Mouse (Mus musculus) megakaryocyte, embryonic 14.5 days (primary cell): Measurements from ENCODE around the gene Fosb. TPM values are rescaled to one million over a fixed set of nuclear protein-coding genes. Genes with fewer than 3 reads are reported as not detected.
A peak's percentile ranks its signal among the peaks of the same experiment; 100 is the strongest.

ENCODE experiments used
- H3K27me3 ChIP-seq: replicated peaks from 2 replicates; pipeline ENCODE3; 2012; ENCODE audit warnings: inconsistent platforms
- H3K36me3 ChIP-seq: replicated peaks from 2 replicates; pipeline ENCODE3; 2012; ENCODE audit warnings: low read length, inconsistent platforms, mixed read lengths
- H3K4me1 ChIP-seq: 2 replicates; pipeline ENCODE4 v1.6.1; 2012; ENCODE audit warnings: inconsistent platforms
- H3K4me3 ChIP-seq: replicated peaks from 2 replicates; pipeline ENCODE3; 2012; ENCODE audit warnings: moderate library complexity, mild to moderate bottlenecking, inconsistent platforms
- H3K9me3 ChIP-seq: 2 replicates; pipeline ENCODE4 v1.6.1; 2012; ENCODE audit warnings: inconsistent platforms
- FLI1 ChIP-seq: IDR thresholded peaks from 2 replicates; pipeline ENCODE4 v1.6.1; 2012; ENCODE audit warnings: low read length, inconsistent platforms, mixed read lengths
- GATA1 ChIP-seq: IDR thresholded peaks from 3 replicates; pipeline ENCODE4 v1.6.1; 2012; ENCODE audit warnings: mixed read lengths, low read length, inconsistent platforms, borderline replicate concordance
- polyA plus RNA-seq: library from polyadenylated mRNA; stranded (reverse); fragments of >175 nt; gene quantifications from 2 replicates; pipeline ENCODE4 v1.2.3, GENCODE M21; 2012; ENCODE audit warnings: low replicate concordance; ENCODE audit not compliant: insufficient read depth

The Fosb gene
- polyA plus RNA-seq = 12.9 and 33.1 TPM in 2 replicates

DNA sequence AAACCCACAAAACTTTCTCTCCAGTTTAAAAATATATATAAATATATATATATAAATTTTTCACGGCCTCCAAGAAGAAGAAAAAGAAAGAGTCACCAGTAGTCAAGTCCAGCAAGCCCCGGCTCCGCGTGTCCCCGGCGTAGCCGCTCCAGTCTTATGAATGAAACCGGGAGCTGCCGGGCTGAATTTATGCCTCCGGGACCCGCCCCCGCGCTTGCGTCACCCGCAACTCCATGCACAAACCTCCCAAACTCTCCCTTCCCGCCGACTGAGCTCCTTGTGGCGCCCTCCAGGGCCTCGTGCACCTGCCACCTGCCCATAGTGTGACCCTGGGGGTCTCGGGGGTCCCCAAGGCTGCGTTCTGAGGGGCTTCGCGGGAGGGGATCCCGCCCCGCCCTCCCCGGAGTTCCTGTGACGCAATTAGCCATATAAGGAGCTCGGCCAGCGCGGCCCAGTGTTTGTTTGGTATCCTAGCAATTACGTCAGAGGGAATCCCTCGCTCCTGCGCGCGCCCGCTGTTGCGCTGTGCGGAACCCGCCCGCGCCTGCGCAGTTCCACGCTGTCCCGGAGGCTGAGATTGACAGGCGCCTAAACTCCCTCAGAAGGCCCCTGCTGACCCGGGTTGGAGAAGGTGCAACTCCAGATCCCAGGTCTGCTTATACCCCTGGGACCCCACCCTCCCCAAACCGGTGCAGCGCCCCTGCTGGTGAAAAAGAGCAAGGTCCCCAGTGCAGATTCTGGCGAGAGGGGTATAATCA is at the start of gene Fosb:
Fosb (minus strand) TSS at position 168 of the 758 bp plus-strand sequence.
- Histone ChIP-seq H3K36me3 (no peaks in the 10 kb centered on the region), H3K27me3 (peaks cover 47% of the 10 kb centered on the region), H3K4me1 (peaks cover 63% of the 10 kb centered on the region), H3K9me3 (peaks cover 6% of the 10 kb centered on the region), H3K4me3 (peak within 1 kb of the TSS; percentile 91)
- TF ChIP-seq FLI1 = no peak
- no peak for TF ChIP-seq GATA1

GRCm38 (mm10) chr7:19359299-19359891 is 49.5 kb upstream of the Fosb start, which contains the start of the genes Cd3eap and Ppp1r13l:
Gene Cd3eap (minus strand): TSS chr7:19359483.
Gene Ppp1r13l (plus strand): TSS chr7:19359749.
- peaks cover 2% of the 10 kb centered on the region for H3K27me3 ChIP-seq
- no peaks in the 10 kb centered on the region for H3K9me3 ChIP-seq
- H3K4me1 ChIP-seq = peaks cover 65% of the 10 kb centered on the region
- H3K4me3 ChIP-seq = peak within 1 kb of the TSS; percentile 93
- TF ChIP-seq FLI1 (no peak), GATA1 (no peak)
- peaks cover 34% of the 10 kb centered on the region for H3K36me3 ChIP-seq

- Histone ChIP-seq H3K36me3 (peaks cover 39% of the 10 kb centered on the region), H3K4me1 (peaks cover 58% of the 10 kb centered on the region), H3K27me3 (peaks cover 2% of the 10 kb centered on the region), H3K4me3 (peak overlapping the region; percentile 93), H3K9me3 (no peaks in the 10 kb centered on the region)
- TF ChIP-seq GATA1 (no peak), FLI1 (no peak)
Measured at GRCm38 (mm10) chr7:19358634-19359033, 48.8 kb upstream of the Fosb start.

DNA sequence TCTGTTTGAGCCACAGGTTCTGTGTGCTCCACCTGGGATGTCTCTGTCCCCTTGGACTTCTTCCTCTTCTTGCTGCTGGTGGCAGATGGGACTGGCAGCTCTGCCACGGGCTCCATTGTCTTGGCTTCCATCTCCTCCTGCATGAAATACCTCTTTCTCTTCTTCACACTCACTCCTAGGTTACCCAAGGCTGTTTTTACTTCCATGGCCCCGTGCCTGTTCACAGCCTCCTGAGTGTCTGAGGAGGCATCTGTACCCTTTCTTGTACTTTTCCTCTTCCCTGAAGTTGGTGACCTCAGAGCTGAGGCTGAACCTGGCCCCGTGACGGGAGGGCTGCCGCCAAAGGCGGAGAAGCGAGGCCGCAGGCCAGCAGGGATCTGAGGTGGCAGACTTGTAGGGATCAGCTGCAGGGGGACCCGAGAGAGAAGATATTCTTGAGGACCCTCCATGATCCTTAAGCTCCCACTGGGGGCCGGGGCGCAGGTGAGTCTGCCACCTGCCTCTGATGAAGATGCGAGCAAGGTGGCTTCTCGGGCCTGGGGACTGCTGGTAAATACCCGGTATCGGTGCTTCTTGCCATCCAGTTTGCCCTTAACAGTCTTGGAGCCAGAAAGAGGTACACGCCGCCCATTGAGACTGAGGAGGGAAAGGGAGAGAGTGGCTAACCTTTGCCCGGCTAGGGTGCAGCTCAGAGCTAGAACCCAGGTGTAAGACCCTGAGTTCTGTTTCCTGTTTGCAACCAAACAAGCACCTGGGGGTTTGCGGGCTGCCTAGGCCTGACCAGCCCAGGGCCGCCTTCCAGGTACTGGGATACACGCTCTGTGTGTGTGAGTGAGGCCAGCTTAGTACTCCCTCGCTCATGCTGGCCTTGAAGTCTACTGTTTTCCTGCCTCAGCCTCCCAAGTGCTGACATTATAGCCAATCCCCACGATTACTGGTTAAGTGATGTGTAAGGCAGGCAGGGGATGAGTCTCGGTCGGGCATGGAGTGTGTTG is 47.8 kb upstream of the Fosb start:
- Histone ChIP-seq H3K36me3 (peaks cover 48% of the 10 kb centered on the region), H3K9me3 (no peaks in the 10 kb centered on the region), H3K27me3 (peaks cover under 1% of the 10 kb centered on the region), H3K4me1 (peaks cover 51% of the 10 kb centered on the region), H3K4me3 (peak overlapping the region; percentile 93)
- TF ChIP-seq GATA1 = no peak
- no peak for TF ChIP-seq FLI1

DNA sequence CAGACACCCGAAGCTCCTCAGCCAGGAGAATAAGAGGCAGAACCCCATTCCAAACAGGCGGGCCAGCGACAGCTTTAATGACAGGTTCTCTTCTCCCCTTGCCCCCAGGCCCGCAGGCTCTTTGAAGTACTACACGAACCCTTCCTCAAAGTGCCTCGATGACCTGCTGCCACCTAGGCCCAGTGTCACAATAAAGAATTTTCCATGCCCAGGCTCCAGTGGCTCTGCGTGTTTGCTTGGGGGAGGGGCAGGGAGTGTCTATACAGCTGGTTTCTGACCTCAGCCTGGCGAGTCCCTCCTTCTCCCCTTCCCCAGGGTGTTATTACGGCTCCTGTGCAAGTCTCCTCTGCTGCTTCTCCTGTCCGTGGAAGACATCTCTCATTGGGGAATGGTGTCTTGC is 46.5 kb upstream of the Fosb start:
- H3K4me1 ChIP-seq = peaks cover 37% of the 10 kb centered on the region
- H3K36me3 ChIP-seq = peaks cover 61% of the 10 kb centered on the region
- no peak for TF ChIP-seq FLI1
- TF ChIP-seq GATA1 = no peak
- no peak overlapping the region for H3K4me3 ChIP-seq
- H3K9me3 ChIP-seq = no peaks in the 10 kb centered on the region
- no peaks in the 10 kb centered on the region for H3K27me3 ChIP-seq

DNA sequence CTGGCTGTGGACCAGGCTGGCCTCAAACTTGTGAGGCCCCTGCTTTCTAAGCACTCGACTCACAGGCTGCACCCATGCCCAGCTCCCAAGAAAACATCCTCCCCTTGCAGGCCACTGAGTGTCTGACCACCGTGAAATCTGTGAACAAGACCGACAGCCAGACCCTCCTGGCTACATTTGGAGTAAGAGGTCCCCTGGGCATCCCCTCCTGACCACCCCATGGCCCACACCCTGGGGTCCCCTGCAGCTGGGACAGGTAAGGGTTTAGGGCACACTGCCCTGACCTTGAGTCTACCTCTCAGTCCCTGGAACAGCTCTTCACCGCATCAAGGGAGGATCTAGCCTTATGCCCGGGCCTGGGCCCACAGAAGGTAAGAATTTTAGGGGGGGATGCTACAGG is 45.1 kb upstream of the Fosb start:
- TF ChIP-seq GATA1 (no peak), FLI1 (no peak)
- no peaks in the 10 kb centered on the region for H3K27me3 ChIP-seq
- H3K36me3 ChIP-seq = peaks cover 70% of the 10 kb centered on the region
- no peak overlapping the region for H3K4me3 ChIP-seq
- H3K9me3 ChIP-seq = no peaks in the 10 kb centered on the region
- peaks cover 24% of the 10 kb centered on the region for H3K4me1 ChIP-seq

- no peak for TF ChIP-seq GATA1
- no peak for TF ChIP-seq FLI1
- no peaks in the 10 kb centered on the region for H3K27me3 ChIP-seq
- peaks cover 65% of the 10 kb centered on the region for H3K36me3 ChIP-seq
- H3K4me1 ChIP-seq = peaks cover 10% of the 10 kb centered on the region
- no peak overlapping the region for H3K4me3 ChIP-seq
- H3K9me3 ChIP-seq = no peaks in the 10 kb centered on the region
Measured at GRCm38 (mm10) chr7:19350221-19350620, 40.4 kb upstream of the Fosb start.

DNA sequence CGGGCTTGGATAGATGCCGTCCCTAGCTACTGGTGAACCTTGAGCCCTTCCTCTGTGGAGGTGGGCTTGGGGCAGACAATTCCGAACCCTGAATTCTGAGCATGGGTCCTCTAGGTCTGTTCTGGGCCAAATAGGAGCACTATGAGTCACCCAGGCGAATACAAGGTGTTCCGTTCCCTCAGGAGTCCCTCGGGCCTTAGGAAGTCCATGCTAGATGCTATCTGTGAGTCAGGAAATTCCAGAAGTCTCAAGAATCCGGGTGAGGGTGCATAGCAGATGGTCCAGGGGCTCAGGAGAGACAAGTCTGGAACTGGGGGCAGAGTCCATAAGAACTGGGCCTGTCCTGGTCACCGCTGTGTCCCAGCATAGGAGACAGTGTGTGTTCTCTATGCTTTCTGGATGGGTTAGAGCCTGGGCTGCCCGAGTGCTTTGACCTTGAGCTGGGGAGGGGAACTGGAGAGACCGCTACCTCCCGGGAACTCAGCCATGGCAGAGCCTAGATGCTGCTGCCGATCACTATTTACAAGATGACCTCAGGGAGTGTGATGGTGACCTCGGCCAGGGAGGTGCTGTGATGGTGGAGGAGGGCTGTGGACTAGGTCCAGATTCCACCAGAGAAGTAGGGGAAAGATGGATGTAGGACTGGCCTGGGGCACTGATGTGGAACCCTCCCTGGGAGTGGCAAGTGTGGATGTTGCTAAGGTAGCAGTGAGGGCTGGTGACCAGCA is 39.5 kb upstream of the Fosb start:
- TF ChIP-seq GATA1 = no peak
- no peak for TF ChIP-seq FLI1
- H3K36me3 ChIP-seq = peaks cover 57% of the 10 kb centered on the region
- H3K9me3 ChIP-seq = no peaks in the 10 kb centered on the region
- no peak overlapping the region for H3K4me3 ChIP-seq
- peaks cover 18% of the 10 kb centered on the region for H3K4me1 ChIP-seq
- H3K27me3 ChIP-seq = no peaks in the 10 kb centered on the region
